Mouse (Mus musculus) stomach, embryonic 15.5 days (tissue): ENCODE measurements around the gene Tomm40l. TPM values are rescaled to one million over a fixed set of nuclear protein-coding genes. Genes with fewer than 3 reads are reported as not detected.

Experiments
- ATAC-seq: fragments of 200-750 bp; cut with Nextera tagmentation; 2 replicates; pipeline ENCODE4 v1.8.0; 2017; ENCODE audit warnings: low read depth, moderate number of reproducible peaks, moderate TSS enrichment; ENCODE audit not compliant: insufficient read depth, low FRiP score
- H3K27ac ChIP-seq: fragments of 300-500 bp; sonication (generic); 2 replicates; pipeline ENCODE4 v1.5.1; 2015; ENCODE audit warnings: mild to moderate bottlenecking, inconsistent platforms
- H3K27me3 ChIP-seq: fragments of 300-500 bp; sonication (generic); replicated peaks from 2 replicates; pipeline ENCODE4 v1.6.1; 2015; ENCODE audit warnings: inconsistent platforms
- H3K36me3 ChIP-seq: fragments of 300-500 bp; sonication (generic); 2 replicates; pipeline ENCODE4 v1.6.1; 2015; ENCODE audit warnings: inconsistent platforms
- H3K4me1 ChIP-seq: fragments of 300-500 bp; sonication (generic); 2 replicates; pipeline ENCODE4 v1.6.1; 2015; ENCODE audit warnings: inconsistent platforms
- H3K4me2 ChIP-seq: fragments of 300-500 bp; sonication (generic); 2 replicates; pipeline ENCODE4 v1.6.1; 2015; ENCODE audit warnings: mild to moderate bottlenecking, inconsistent platforms
- H3K4me3 ChIP-seq: fragments of 300-500 bp; sonication (generic); replicated peaks from 2 replicates; pipeline ENCODE4 v1.5.1; 2015; ENCODE audit warnings: inconsistent platforms
- H3K9ac ChIP-seq: fragments of 300-500 bp; sonication (generic); 2 replicates; pipeline ENCODE4 v1.6.1; 2015; ENCODE audit warnings: inconsistent platforms
- H3K9me3 ChIP-seq: fragments of 300-500 bp; sonication (generic); 2 replicates; pipeline ENCODE4 v1.6.1; 2016; ENCODE audit warnings: inconsistent platforms
- WGBS: fragments of 180-500 bp; shearing (Covaris S2); methylation state at CpG from one replicate; pipeline ENCODE4 v1.1.7; 2015; 5-methylcytosine and 5-hydroxymethylcytosine counted together
- polyA plus RNA-seq: library from polyadenylated mRNA; unstranded; fragments of >200 nt; fragmentation: Nextera tagmentation; extraction: Ambion mirVana; gene quantifications from 2 replicates; pipeline ENCODE4 v1.2.1, GENCODE M21; 2015

The Tomm40l gene
- polyA plus RNA-seq, 1 experiment from 2014 or later: 22.4 TPM

DNA sequence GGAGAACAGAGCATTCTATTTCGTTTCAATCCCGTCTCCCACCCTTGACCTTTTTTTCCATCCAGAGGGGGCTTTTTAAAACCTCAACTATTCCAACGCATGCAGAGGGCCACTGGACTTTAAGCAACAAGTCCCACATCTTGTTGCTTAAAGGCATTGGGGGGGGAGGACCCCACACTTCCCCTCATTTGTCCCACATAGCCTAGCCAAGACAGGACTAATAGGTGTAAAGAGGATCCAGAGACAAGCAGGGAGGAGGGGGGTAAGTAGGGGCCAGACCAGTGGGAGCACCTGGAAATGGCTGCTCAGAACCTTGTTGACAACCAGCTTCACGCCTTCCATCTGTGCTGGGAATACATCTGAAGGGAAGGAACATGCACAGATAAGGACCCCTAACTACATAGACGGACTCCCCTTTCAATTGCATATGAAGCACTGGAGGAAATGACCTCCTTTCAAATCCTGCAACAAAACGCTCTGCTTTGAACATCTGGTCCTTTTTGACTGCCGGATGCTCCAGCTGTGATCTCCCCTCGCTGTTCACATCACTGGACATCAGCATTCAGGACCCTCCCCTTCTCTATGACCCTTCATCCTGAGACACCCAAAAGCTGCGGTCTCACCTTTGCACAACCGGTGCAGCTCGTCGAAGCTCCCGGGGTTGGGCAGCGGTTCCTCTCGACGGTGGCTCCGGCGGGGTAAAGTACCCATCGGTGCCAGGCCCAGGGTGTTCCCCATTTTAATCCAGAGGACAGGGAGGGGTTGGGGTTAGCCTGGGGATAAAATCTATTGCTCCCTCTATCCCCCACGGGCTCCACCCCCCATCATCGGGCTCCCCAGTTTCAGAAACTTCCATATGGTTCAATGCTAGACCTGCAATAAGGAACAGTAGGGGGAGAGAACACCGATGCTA, 777 bp downstream of the Tomm40l start:
- peak overlapping the region; percentile 3; the same call in 1 of the 2 replicates for H3K27ac ChIP-seq
- peak overlapping the region; percentile 20; the same call in 1 of the 2 replicates for H3K9ac ChIP-seq
- no peaks in the 10 kb centered on the region for H3K9me3 ChIP-seq
- H3K36me3 ChIP-seq: peaks cover 6% of the 10 kb centered on the region; the same call in 1 of the 2 replicates
- peak overlapping the region; percentile 59 for H3K4me3 ChIP-seq
- no peak for ATAC-seq
- 4% methylated on average over 22 of the region's 22 CpGs for WGBS
- H3K4me1 ChIP-seq: peaks cover 10% of the 10 kb centered on the region
- peak overlapping the region; percentile 84 for H3K4me2 ChIP-seq
- no peaks in the 10 kb centered on the region for H3K27me3 ChIP-seq

DNA sequence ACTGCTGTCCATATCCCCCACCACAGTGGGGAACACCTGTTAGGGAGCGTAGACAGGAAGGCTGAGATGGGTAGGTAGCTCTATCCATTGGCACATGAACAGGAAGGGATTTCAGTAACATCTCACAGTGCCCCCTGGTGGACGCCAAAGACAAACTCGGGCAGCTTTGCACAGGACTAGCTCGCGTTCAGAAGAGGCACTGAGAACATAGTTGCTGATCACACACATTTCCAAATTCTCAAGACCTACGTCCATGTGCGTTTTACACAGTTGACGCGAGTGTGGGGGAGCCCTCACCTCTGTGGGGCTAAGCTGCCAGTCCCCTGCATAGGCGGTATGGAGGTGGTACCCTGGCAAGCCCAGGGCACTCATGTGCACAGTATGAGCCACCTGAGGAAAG, 1.4 kb downstream of the Tomm40l start:
- peak; percentile 6; the same call in 1 of the 2 replicates for ATAC-seq
- Histone ChIP-seq H3K9ac (no peak overlapping the region), H3K4me3 (peak overlapping the region; percentile 59; the same call in 1 of the 2 replicates), H3K27ac (no peak overlapping the region), H3K27me3 (no peaks in the 10 kb centered on the region), H3K36me3 (peaks cover 6% of the 10 kb centered on the region; the same call in 1 of the 2 replicates), H3K4me1 (peaks cover 10% of the 10 kb centered on the region), H3K4me2 (peak overlapping the region; percentile 84), H3K9me3 (no peaks in the 10 kb centered on the region)
- WGBS: 7% methylated on average over 10 of the region's 10 CpGs

DNA sequence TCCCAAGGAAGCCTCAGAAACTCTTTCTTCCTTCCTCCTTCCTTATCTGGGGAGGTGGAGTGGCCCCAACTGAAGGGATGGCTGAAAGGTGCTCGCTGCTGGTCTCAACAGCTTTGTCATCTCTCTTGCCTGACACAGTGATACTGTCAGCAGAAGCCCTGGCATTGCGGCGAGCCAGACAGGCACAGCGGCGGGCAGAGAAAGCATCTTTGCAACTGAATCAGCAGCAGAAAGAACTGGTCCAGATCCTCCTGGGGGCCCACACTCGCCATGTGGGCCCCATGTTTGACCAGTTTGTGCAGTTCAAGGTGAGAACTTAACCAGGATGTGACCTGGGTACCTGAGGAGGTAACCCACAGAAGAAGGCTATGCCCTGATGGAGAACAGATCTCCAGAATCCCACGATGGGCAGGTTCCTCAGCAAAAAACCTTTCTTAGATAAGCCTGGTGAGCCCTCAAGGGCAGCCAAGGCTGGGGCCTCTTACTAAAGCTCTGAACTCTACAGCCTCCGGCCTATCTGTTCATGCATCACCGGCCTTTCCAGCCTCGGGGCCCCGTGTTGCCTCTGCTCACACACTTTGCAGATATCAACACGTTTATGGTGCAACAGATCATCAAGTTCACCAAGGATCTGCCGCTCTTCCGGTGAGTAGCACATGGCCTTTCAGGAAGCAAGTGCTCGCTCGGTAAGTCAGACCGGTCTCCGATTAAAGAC, 5.9 kb downstream of the Tomm40l start:
- Histone ChIP-seq H3K27ac (no peak overlapping the region), H3K4me3 (no peak overlapping the region), H3K4me1 (peaks cover 5% of the 10 kb centered on the region), H3K36me3 (peaks cover 6% of the 10 kb centered on the region; the same call in 1 of the 2 replicates), H3K9ac (no peak overlapping the region), H3K27me3 (no peaks in the 10 kb centered on the region), H3K4me2 (no peak overlapping the region), H3K9me3 (no peaks in the 10 kb centered on the region)
- WGBS: 83% methylated on average over 18 of the region's 18 CpGs
- no peak for ATAC-seq

DNA sequence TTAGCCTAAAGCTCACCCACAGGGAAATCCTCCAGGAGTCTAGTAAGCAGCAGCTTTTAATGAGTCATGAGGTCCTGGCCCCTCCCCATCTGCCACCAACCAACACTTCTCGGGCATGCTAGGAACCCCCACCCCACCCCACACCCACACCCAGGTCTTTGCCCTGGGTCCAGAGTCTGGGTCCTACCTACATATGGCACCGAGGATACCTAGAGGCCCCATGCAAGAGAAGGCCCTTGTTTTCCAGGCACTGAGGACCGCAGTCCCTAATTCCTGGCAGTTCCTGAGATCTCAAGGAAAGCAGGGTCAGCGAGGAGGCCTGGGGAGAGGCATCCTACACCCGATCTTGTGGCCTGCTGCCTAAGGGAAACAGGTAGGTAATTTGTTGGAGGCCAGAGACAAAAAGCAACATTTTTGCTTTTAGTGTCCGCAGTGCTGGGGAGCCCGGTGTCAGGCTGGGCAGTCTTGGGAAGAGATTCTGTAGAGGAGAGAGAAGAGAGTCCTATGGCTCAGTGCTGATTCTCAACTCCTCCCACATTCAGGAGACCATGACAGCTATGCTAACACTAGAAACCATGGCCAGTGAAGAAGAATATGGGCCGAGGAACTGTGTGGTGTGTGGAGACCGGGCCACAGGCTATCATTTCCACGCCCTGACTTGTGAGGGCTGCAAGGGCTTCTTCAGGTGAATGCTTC, 8.4 kb downstream of the Tomm40l start, which contains the start of gene Nr1i3:
Gene Nr1i3 (plus strand): TSS at position 170 of the 696 bp plus-strand sequence.
- H3K36me3 ChIP-seq: no peaks in the 10 kb centered on the region
- H3K4me3 ChIP-seq: no peak within 1 kb of the TSS
- no peaks in the 10 kb centered on the region; the same call in 1 of the 2 replicates for H3K27me3 ChIP-seq
- ATAC-seq: no peak
- no peak within 1 kb of the TSS for H3K4me2 ChIP-seq
- no peak within 1 kb of the TSS for H3K9ac ChIP-seq
- no peak within 1 kb of the TSS for H3K27ac ChIP-seq
- WGBS: 69% methylated on average over 10 of the region's 10 CpGs
- H3K9me3 ChIP-seq: no peaks in the 10 kb centered on the region
- no peaks in the 10 kb centered on the region for H3K4me1 ChIP-seq

DNA sequence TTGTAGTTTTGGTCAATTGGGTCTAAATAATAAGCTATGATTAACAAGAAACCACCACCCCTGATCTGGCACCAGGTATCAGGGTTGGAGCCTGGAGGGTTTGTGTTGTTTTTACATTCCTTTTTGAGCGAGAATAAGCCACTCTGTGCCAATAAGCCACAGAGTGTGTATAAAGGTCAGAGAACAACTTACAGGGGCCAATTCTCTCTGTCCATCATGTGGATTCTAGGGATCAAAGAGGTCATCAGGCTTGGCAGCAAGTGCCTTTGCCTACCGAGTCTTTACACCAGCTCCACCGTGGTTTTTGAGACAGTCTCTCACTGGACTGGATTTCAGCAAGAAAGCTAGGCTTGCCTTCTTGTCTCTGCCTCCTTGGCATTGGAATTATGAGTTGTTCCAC, 9.5 kb downstream of the Tomm40l start:
- Histone ChIP-seq H3K36me3 (no peaks in the 10 kb centered on the region), H3K4me2 (no peak overlapping the region), H3K27me3 (no peaks in the 10 kb centered on the region; the same call in 1 of the 2 replicates), H3K27ac (no peak overlapping the region), H3K4me3 (no peak overlapping the region), H3K9ac (no peak overlapping the region), H3K9me3 (no peaks in the 10 kb centered on the region), H3K4me1 (no peaks in the 10 kb centered on the region)
- ATAC-seq: no peak
- 38% methylated on average over 3 of the region's 3 CpGs for WGBS

DNA sequence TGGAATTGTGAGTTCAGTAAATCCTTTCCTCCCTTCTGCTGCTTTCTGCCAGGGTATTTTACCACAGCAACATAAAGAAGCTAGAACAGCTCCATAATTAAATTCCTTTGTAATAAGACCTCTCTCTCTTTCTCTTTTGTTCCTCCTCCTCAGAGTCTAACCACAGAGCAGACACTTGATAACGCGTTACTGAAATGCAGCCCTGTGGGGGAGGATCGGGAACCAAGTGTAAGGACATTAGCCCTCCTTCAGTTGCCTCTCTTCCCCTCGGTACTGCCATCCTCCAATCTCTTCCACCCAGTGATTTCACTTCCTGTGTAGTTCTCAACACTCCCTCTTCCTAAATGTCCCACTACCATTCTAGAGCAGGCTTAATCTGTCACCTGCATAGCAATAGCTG, 12.9 kb downstream of the Tomm40l start:
- Histone ChIP-seq H3K9ac (no peak overlapping the region), H3K27ac (no peak overlapping the region), H3K4me1 (no peaks in the 10 kb centered on the region), H3K27me3 (no peaks in the 10 kb centered on the region; the same call in 1 of the 2 replicates), H3K9me3 (no peaks in the 10 kb centered on the region), H3K4me3 (no peak overlapping the region), H3K36me3 (no peaks in the 10 kb centered on the region), H3K4me2 (no peak overlapping the region)
- WGBS: 23% methylated on average over 4 of the region's 4 CpGs
- no peak for ATAC-seq

DNA sequence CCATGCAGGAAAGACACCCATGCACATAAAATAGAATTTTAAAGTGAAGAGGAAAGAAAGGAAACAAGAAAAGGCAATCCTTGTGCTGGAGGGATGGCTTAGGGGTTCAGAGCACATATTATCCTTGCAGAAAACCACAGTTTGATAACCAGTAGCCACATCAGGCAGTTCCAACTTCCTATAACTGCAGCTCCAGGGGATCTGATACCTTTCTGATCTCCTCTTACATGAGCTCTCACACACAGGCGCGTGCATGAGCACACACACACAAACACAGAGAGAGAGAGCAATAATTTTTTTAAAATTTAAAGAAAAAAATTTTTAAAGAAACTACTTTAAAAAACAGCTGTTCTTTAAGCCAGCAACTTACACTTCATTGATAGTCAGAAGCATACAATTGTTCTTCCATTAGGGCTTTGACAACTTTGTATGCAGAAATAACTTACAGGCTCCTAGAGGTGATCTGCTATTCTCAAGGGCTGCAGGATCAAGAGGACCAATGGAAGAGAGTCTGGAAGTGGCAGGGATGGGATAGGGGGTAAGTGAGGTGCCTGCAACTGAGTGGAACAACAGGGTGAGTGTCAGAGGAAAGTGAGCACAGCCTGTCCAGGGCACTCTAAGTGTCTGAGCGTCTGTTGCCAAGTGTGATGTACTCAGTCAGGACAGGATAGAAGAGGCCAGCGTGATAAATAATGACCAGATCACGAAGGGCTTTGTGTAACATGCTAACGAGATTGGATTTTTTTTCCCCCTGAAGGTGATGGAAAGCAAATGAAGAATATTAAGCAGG, 16.4 kb downstream of the Tomm40l start:
- Histone ChIP-seq H3K4me1 (no peaks in the 10 kb centered on the region), H3K4me3 (no peak overlapping the region), H3K4me2 (no peak overlapping the region), H3K27me3 (no peaks in the 10 kb centered on the region; the same call in 1 of the 2 replicates), H3K36me3 (no peaks in the 10 kb centered on the region), H3K9ac (no peak overlapping the region), H3K27ac (no peak overlapping the region), H3K9me3 (no peaks in the 10 kb centered on the region)
- no peak for ATAC-seq
- WGBS: 75% methylated on average over 6 of the region's 6 CpGs

DNA sequence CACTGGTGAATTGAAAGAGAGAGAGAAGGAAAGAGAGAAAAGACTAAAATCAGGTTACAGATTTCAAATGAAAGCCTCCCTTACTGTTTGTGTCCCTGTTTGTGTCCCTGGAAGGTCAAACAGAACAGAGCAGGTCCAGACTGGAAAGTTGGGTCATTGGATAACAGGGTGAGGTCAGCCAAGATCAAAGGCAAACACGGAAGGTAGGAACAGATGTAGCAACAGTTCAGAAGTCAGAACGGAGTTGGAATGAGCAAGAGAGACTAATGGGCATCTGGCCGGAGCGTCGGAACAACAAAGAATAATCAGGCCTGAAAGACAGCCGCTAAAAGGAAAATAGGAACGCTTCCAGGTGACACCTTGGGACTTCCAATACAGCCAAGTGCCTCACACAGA, 18.1 kb downstream of the Tomm40l start:
- WGBS: 62% methylated on average over 7 of the region's 7 CpGs
- H3K9me3 ChIP-seq: no peaks in the 10 kb centered on the region
- H3K4me3 ChIP-seq: no peak overlapping the region
- no peak overlapping the region for H3K27ac ChIP-seq
- H3K9ac ChIP-seq: no peak overlapping the region
- H3K27me3 ChIP-seq: no peaks in the 10 kb centered on the region
- ATAC-seq: no peak
- H3K4me2 ChIP-seq: no peak overlapping the region
- H3K36me3 ChIP-seq: no peaks in the 10 kb centered on the region
- H3K4me1 ChIP-seq: no peaks in the 10 kb centered on the region

DNA sequence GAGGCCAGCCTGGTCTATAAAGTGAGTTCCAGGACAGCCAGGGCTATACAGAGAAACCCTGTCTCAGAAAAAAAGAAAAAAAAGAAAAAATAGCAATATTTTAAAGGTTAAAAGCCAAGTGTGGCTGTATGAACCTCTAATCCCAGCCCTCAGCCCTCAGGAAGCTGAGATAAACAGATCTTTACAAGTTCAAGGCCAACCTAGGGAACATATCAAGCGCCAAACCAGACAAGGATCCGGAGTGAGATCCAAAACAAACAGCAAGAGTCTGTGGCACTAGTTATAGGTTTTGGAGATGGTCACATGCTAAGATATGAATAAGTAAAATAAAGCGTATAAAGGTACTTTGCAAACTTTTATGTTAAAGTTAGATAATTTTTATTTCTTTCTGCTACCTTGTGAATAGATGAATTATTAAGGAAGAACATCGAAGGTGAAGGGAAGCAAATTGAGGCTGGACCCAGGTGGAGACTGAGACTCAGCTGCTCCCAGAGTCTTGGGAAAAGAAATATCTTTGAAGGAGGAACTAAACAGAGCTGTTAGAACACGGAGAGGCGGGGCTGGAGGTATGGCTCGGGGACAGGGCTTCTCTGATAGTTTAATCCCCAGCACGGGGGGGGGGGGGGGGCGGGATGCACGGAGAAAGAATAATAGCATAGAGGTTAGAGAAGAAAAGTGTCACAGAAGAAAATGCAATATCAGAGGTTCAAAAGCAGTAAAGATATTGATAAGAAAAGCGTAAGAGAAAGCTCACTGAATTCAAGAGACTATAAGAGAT, 18.7 kb downstream of the Tomm40l start:
- Histone ChIP-seq H3K9me3 (no peaks in the 10 kb centered on the region), H3K27me3 (no peaks in the 10 kb centered on the region), H3K4me2 (no peak overlapping the region), H3K4me1 (no peaks in the 10 kb centered on the region), H3K27ac (no peak overlapping the region), H3K36me3 (no peaks in the 10 kb centered on the region), H3K9ac (no peak overlapping the region), H3K4me3 (no peak overlapping the region)
- no peak for ATAC-seq
- WGBS: 50% methylated on average over 10 of the region's 11 CpGs

DNA sequence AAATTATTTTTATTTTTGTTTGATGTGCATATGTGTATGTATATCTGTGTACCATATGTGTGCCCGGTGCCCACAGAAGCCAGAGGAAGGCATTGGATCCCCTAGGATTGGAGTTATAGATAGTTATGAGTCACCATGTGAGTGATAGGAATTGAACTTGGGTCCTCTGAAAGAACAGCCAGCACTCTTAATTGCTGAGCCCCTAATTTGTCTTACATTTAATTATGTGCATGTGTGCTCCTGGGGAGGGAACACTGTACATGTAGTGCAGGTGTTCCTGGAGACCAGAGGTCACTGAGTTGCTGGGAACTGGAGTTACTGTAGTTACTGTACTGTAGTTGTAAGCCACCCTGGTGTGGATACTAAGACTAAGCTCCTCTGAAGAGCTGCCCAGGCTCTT, 21.5 kb downstream of the Tomm40l start:
- no peak overlapping the region for H3K4me3 ChIP-seq
- no peak overlapping the region for H3K9ac ChIP-seq
- no peaks in the 10 kb centered on the region for H3K36me3 ChIP-seq
- H3K4me1 ChIP-seq: peaks cover 6% of the 10 kb centered on the region
- H3K4me2 ChIP-seq: no peak overlapping the region
- peaks cover 5% of the 10 kb centered on the region for H3K27me3 ChIP-seq
- ATAC-seq: no peak
- no peaks in the 10 kb centered on the region for H3K9me3 ChIP-seq
- no peak overlapping the region for H3K27ac ChIP-seq
- 95% methylated on average over 1 of the region's 1 CpGs for WGBS
